Comparison of ENCODE assay signal across 8 mouse cellular contexts in genomic region chr6:142963480-142964075, GRCm38 (mm10). TPM values are rescaled to one million over a fixed set of nuclear protein-coding genes. Genes with fewer than 3 reads are reported as not detected.
A peak's percentile ranks its signal among the peaks of the same experiment; 100 is the strongest.
DNase-seq lines count a peak whose midpoint lies in the region; ATAC-seq and TF ChIP-seq lines count a peak whose summit lies in the region.

No protein-coding gene starts in this region.

- 24% methylated on average over 30 of the region's 30 CpGs for WGBS in kidney, embryonic 15.5 days
- WGBS in hindbrain, embryonic 12.5 days: 17% methylated on average over 30 of the region's 30 CpGs
- 25% methylated on average over 30 of the region's 30 CpGs for WGBS in midbrain, embryonic 11.5 days

- ATAC-seq in kidney, embryonic 15.5 days (replicated peaks; ENCODE audit: low FRiP score): peak; percentile 24; the same call in 1 of the 2 replicates
- peak; percentile 23; the same call in 1 of the 2 replicates for ATAC-seq in hindbrain, embryonic 12.5 days (ENCODE audit: low FRiP score)
- ATAC-seq in midbrain, embryonic 11.5 days (ENCODE audit: low FRiP score): peak; percentile 33

- no peak for TF ChIP-seq CTCF in cortical plate, adult 2 months (IDR thresholded peaks at IDR 0.05; ENCODE audit: extremely low read depth, insufficient read depth, low read length)

- H3K9ac ChIP-seq in kidney, embryonic 15.5 days: peak overlapping the region; percentile 55
- peak overlapping the region; percentile 86 for H3K9ac ChIP-seq in hindbrain, embryonic 12.5 days
- peak overlapping the region; percentile 88 for H3K9ac ChIP-seq in midbrain, embryonic 11.5 days (ENCODE audit: low read length)

- H3K4me3 ChIP-seq in kidney, embryonic 15.5 days (replicated peaks): peak overlapping the region; percentile 65
- peak overlapping the region; percentile 63 for H3K4me3 ChIP-seq in cortical plate, adult 2 months (ENCODE audit: insufficient read depth, low read length)
- peak overlapping the region; percentile 65 for H3K4me3 ChIP-seq in hindbrain, embryonic 12.5 days
- H3K4me3 ChIP-seq in midbrain, embryonic 11.5 days (ENCODE audit: low read depth, low read length): peak overlapping the region; percentile 65

- no peaks in the 10 kb centered on the region for H3K9me3 ChIP-seq in kidney, embryonic 15.5 days (replicated peaks)
- 0 out of 2 replicates have a peak, but pooled peaks cover 5% of the 10 kb centered on the region for H3K9me3 ChIP-seq in hindbrain, embryonic 12.5 days (replicated peaks)
- H3K9me3 ChIP-seq in midbrain, embryonic 11.5 days (ENCODE audit: control insufficient read depth, low read length): no peaks in the 10 kb centered on the region; the same call in 1 of the 2 replicates

- peaks cover 15% of the 10 kb centered on the region for H3K27me3 ChIP-seq in kidney, embryonic 15.5 days
- no peaks in the 10 kb centered on the region for H3K27me3 ChIP-seq in hindbrain, embryonic 12.5 days
- no peaks in the 10 kb centered on the region for H3K27me3 ChIP-seq in midbrain, embryonic 11.5 days (ENCODE audit: control insufficient read depth, insufficient read depth, low read length)

- peaks cover 11% of the 10 kb centered on the region for H3K4me1 ChIP-seq in kidney, embryonic 15.5 days
- H3K4me1 ChIP-seq in cortical plate, adult 2 months (ENCODE audit: control insufficient read depth, insufficient read depth, low read length): no peaks in the 10 kb centered on the region
- peaks cover 35% of the 10 kb centered on the region for H3K4me1 ChIP-seq in hindbrain, embryonic 12.5 days
- H3K4me1 ChIP-seq in midbrain, embryonic 11.5 days (ENCODE audit: control insufficient read depth, insufficient read depth, low read length): peaks cover 3% of the 10 kb centered on the region; the same call in 1 of the 2 replicates

- H3K4me2 ChIP-seq in kidney, embryonic 15.5 days: peak overlapping the region; percentile 98
- H3K4me2 ChIP-seq in hindbrain, embryonic 12.5 days (replicated peaks): peak overlapping the region; percentile 77
- peak overlapping the region; percentile 90 for H3K4me2 ChIP-seq in midbrain, embryonic 11.5 days

- peak overlapping the region; percentile 51; the same call in 1 of the 2 replicates for H3K27ac ChIP-seq in kidney, embryonic 15.5 days
- peak overlapping the region; percentile 8 for H3K27ac ChIP-seq in cortical plate, adult 2 months (ENCODE audit: insufficient read depth, low read length)
- peak overlapping the region; percentile 93 for H3K27ac ChIP-seq in hindbrain, embryonic 12.5 days
- H3K27ac ChIP-seq in midbrain, embryonic 11.5 days (ENCODE audit: low read depth, low read length): peak overlapping the region; percentile 86; the same call in 1 of the 2 replicates

- no peak for DNase-seq in kidney, adult 8-10 months
- no peak for DNase-seq in midbrain, embryonic 11.5 days (ENCODE audit: low spot score, missing footprints)
- DNase-seq in ovary, postnatal 10 days (ENCODE audit: low spot score): no peak
- no peak for DNase-seq in adrenal gland, postnatal 14 days
- no peak for DNase-seq in embryo, embryonic 10.5 days (ENCODE audit: low spot score)

- peak; percentile 18; the same call in 1 of the 2 replicates for TF ChIP-seq POLR2A in cortical plate, adult 2 months (IDR thresholded peaks at IDR 0.05; ENCODE audit: extremely low read depth, insufficient read depth, low read length)

- no peaks in the 10 kb centered on the region for H3K36me3 ChIP-seq in kidney, embryonic 15.5 days
- 0 out of 2 replicates have a peak, but pooled peaks cover 7% of the 10 kb centered on the region for H3K36me3 ChIP-seq in hindbrain, embryonic 12.5 days
- no peaks in the 10 kb centered on the region for H3K36me3 ChIP-seq in midbrain, embryonic 11.5 days (ENCODE audit: control insufficient read depth, insufficient read depth, low read length)

RNA-seq across cellular contexts. Expression of gene St8sia1, which starts 0.7 kb away (rescaled TPM):
- polyA plus RNA-seq in kidney, embryonic 15.5 days (2015; fragmentation: Nextera tagmentation; extraction: Ambion mirVana): 3.0 and 3.1 TPM in 2 replicates
- 9.0 and 10.3 TPM in 2 replicates for polyA plus RNA-seq in cortical plate, adult 2 months (2012; rRNA removed)
- polyA plus RNA-seq in hindbrain, embryonic 12.5 days (2016; fragmentation: Nextera tagmentation; extraction: Ambion mirVana): 9.1 TPM in 2 replicates
- 3.8 and 5.4 TPM in 2 replicates for polyA plus RNA-seq in midbrain, embryonic 11.5 days (2014; fragmentation: Nextera tagmentation; extraction: Ambion mirVana)
- 1.9 and 2.8 TPM in 2 replicates for total RNA-seq in adrenal gland, postnatal 14 days (2021)

Comparison
In these comparisons a context has a peak if more than half of its experiments do, and no peak if none do; other contexts are left out.
1. H3K27ac ChIP-seq: peak in every context shown above with its lines; median percentile 93 in hindbrain, embryonic 12.5 days; 86 in midbrain, embryonic 11.5 days; 51 in kidney, embryonic 15.5 days; 8 in cortical plate, adult 2 months.